Mouse (Mus musculus) neural tube, embryonic 13.5 days (tissue): ENCODE data around the gene Rpl18. TPM values are rescaled to one million over a fixed set of nuclear protein-coding genes. Genes with fewer than 3 reads are reported as not detected.
A peak's percentile ranks its signal among the peaks of the same experiment; 100 is the strongest.

Experiments used
- ATAC-seq: fragments of 200-750 bp; cut with Nextera tagmentation; 2 replicates; pipeline ENCODE4 v1.8.0; 2017; ENCODE audit warnings: low read depth, mild to moderate bottlenecking, moderate TSS enrichment, moderate library complexity
- H3K27ac ChIP-seq: fragments of 300-500 bp; sonication (generic); replicated peaks from 2 replicates; pipeline ENCODE4 v1.5.1; 2015; ENCODE audit warnings: moderate library complexity, mild to moderate bottlenecking, inconsistent platforms
- H3K27me3 ChIP-seq: fragments of 300-500 bp; sonication (generic); 2 replicates; pipeline ENCODE4 v1.6.1; 2015; ENCODE audit warnings: mild to moderate bottlenecking, inconsistent platforms
- H3K36me3 ChIP-seq: fragments of 300-500 bp; sonication (generic); 2 replicates; pipeline ENCODE4 v1.6.1; 2015; ENCODE audit warnings: mild to moderate bottlenecking, inconsistent platforms
- H3K4me1 ChIP-seq: fragments of 300-500 bp; sonication (generic); replicated peaks from 2 replicates; pipeline ENCODE4 v1.6.1; 2015; ENCODE audit warnings: inconsistent platforms
- H3K4me2 ChIP-seq: fragments of 300-500 bp; sonication (generic); 2 replicates; pipeline ENCODE4 v1.6.1; 2015; ENCODE audit warnings: inconsistent platforms, mild to moderate bottlenecking, moderate library complexity
- H3K4me3 ChIP-seq: fragments of 300-500 bp; sonication (generic); 2 replicates; pipeline ENCODE4 v1.5.1; 2015; ENCODE audit warnings: mild to moderate bottlenecking, inconsistent platforms
- H3K9ac ChIP-seq: fragments of 300-500 bp; sonication (generic); 2 replicates; pipeline ENCODE4 v1.6.1; 2015; ENCODE audit warnings: moderate library complexity, mild to moderate bottlenecking, inconsistent platforms
- H3K9me3 ChIP-seq: fragments of 300-500 bp; sonication (generic); 2 replicates; pipeline ENCODE4 v1.6.1; 2016; ENCODE audit warnings: inconsistent platforms
- WGBS: fragments of 180-500 bp; shearing (Covaris S2); methylation state at CpG from one replicate; pipeline ENCODE4 v1.1.7; 2015; 5-methylcytosine and 5-hydroxymethylcytosine counted together
- polyA plus RNA-seq: library from polyadenylated mRNA; unstranded; fragments of >200 nt; fragmentation: Nextera tagmentation; extraction: Ambion mirVana; gene quantifications from 2 replicates; pipeline ENCODE4 v1.2.1, GENCODE M21; 2015

The Rpl18 gene
- polyA plus RNA-seq, 1 experiment from 2014 or later, result 614 TPM

- H3K9ac ChIP-seq, result peak overlapping the region; percentile 4; the same call in 1 of the 2 replicates
- WGBS, result 68% methylated on average over 14 of the region's 14 CpGs
- H3K4me3 ChIP-seq, result no peak overlapping the region
- peak overlapping the region; percentile 99; the same call in 1 of the 2 replicates for H3K4me2 ChIP-seq
- H3K4me1 ChIP-seq, result peaks cover 65% of the 10 kb centered on the region
- ATAC-seq, result no peak
- H3K27ac ChIP-seq, result peak overlapping the region; percentile 54; the same call in 1 of the 2 replicates
- H3K9me3 ChIP-seq, result no peaks in the 10 kb centered on the region
- no peaks in the 10 kb centered on the region for H3K27me3 ChIP-seq
- H3K36me3 ChIP-seq, result peaks cover 44% of the 10 kb centered on the region
Measured at GRCm38 (mm10) chr7:45709677-45710355, 5.4 kb upstream of the Rpl18 start.

- no peak for ATAC-seq
- H3K36me3 ChIP-seq, result peaks cover 44% of the 10 kb centered on the region
- H3K4me1 ChIP-seq, result peaks cover 63% of the 10 kb centered on the region
- H3K9ac ChIP-seq, result no peak overlapping the region
- no peak overlapping the region for H3K4me2 ChIP-seq
- WGBS, result 94% methylated on average over 20 of the region's 20 CpGs
- no peak overlapping the region for H3K4me3 ChIP-seq
- H3K27me3 ChIP-seq, result no peaks in the 10 kb centered on the region
- H3K9me3 ChIP-seq, result no peaks in the 10 kb centered on the region
- H3K27ac ChIP-seq, result no peak overlapping the region
Measured at GRCm38 (mm10) chr7:45710477-45711191, 4.6 kb upstream of the Rpl18 start.

- Histone ChIP-seq H3K36me3 (peaks cover 44% of the 10 kb centered on the region), H3K4me2 (no peak overlapping the region), H3K9me3 (no peaks in the 10 kb centered on the region), H3K27ac (no peak overlapping the region), H3K27me3 (no peaks in the 10 kb centered on the region), H3K4me1 (peaks cover 63% of the 10 kb centered on the region), H3K4me3 (no peak overlapping the region), H3K9ac (no peak overlapping the region)
- no peak for ATAC-seq
- WGBS, result 92% methylated on average over 24 of the region's 24 CpGs
Measured at GRCm38 (mm10) chr7:45711316-45712021, 3.8 kb upstream of the Rpl18 start.

- Histone ChIP-seq H3K27me3 (no peaks in the 10 kb centered on the region), H3K4me2 (no peak overlapping the region), H3K9ac (no peak overlapping the region), H3K36me3 (peaks cover 44% of the 10 kb centered on the region), H3K4me1 (peaks cover 63% of the 10 kb centered on the region), H3K9me3 (no peaks in the 10 kb centered on the region), H3K27ac (no peak overlapping the region), H3K4me3 (no peak overlapping the region)
- 88% methylated on average over 21 of the region's 21 CpGs for WGBS
- no peak for ATAC-seq
Measured at GRCm38 (mm10) chr7:45712022-45712757, 3.1 kb upstream of the Rpl18 start.

GRCm38 (mm10) chr7:45713396-45713795 is 1.9 kb upstream of the Rpl18 start:
- H3K36me3 ChIP-seq, result peaks cover 44% of the 10 kb centered on the region
- H3K27ac ChIP-seq, result no peak overlapping the region
- ATAC-seq, result no peak
- H3K9me3 ChIP-seq, result no peaks in the 10 kb centered on the region
- no peak overlapping the region for H3K4me2 ChIP-seq
- 92% methylated on average over 16 of the region's 16 CpGs for WGBS
- no peak overlapping the region for H3K4me3 ChIP-seq
- H3K4me1 ChIP-seq, result peaks cover 52% of the 10 kb centered on the region
- no peaks in the 10 kb centered on the region for H3K27me3 ChIP-seq
- H3K9ac ChIP-seq, result no peak overlapping the region

- no peak overlapping the region for H3K27ac ChIP-seq
- H3K36me3 ChIP-seq, result peaks cover 44% of the 10 kb centered on the region
- H3K4me2 ChIP-seq, result peak overlapping the region; percentile 82
- WGBS, result 85% methylated on average over 6 of the region's 6 CpGs
- peaks cover 52% of the 10 kb centered on the region for H3K4me1 ChIP-seq
- peak overlapping the region; percentile 65 for H3K4me3 ChIP-seq
- H3K9ac ChIP-seq, result peak overlapping the region; percentile 76
- no peaks in the 10 kb centered on the region for H3K9me3 ChIP-seq
- H3K27me3 ChIP-seq, result no peaks in the 10 kb centered on the region
- no peak for ATAC-seq
Measured at GRCm38 (mm10) chr7:45713881-45714520, 1.3 kb upstream of the Rpl18 start.

DNA sequence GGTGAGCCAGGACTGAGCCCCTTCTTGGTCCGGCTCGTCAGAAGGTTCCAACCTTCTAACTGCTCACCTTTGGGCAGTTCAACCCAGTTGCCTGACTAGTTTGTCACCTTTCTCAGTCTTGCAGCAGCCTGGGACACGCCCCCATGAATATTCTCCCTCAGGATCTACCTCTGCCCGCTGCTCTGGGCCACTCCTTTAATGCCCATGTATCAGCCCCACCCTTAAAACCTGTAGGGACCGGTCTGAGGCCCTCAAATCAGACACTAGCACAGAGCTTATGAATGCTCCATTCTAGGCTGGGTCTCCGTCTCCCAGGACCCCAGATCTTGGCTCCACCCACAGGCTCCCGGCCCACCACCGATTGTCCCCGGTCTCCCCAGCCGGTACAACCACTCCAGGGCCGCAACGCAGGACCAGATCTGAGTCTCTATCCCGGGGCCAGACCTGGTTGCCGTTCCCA is 597 bp upstream of the Rpl18 start:
- Histone ChIP-seq H3K4me1 (peaks cover 52% of the 10 kb centered on the region), H3K27ac (peak overlapping the region; percentile 61; the same call in 1 of the 2 replicates), H3K27me3 (no peaks in the 10 kb centered on the region), H3K9me3 (no peaks in the 10 kb centered on the region), H3K4me2 (peak overlapping the region; percentile 82), H3K4me3 (peak overlapping the region; percentile 65), H3K36me3 (peaks cover 47% of the 10 kb centered on the region), H3K9ac (peak overlapping the region; percentile 76)
- WGBS, result 12% methylated on average over 14 of the region's 14 CpGs
- peak; percentile 44 for ATAC-seq

DNA sequence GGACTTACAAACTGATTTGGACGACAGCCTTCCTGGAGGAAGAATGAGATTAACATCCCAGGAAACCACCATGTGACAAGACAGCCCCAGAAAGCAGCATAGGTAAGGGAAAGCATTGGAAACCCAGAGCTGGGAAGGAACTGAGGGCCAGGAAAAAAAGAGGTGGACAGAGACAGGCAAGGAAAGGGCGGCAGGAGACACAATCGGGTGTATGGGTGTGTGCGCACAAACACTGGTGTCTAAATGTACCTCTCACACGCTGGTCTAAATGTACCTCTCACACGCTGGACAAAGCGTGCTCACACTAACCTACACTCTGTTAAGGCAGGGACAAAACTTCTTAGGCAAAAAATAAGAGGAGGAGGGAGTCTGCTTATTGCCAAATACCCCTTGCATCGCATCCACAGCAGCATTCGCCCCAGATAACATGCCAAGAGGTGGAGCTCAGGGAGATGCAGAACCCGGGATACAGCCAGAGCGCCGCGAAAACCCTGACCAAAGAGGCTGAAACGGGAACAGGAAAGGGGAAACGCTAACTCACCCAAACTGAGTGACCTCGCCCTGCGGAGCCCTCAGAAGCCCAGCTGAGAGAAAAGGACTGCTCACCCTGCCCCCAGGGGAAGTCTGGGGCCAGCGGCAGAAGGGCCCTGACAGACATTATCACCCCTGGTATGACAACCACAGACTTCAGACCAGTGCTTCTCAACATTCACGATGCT is 643 bp downstream of the Rpl18 start:
- peaks cover 52% of the 10 kb centered on the region for H3K4me1 ChIP-seq
- ATAC-seq, result no peak
- H3K9ac ChIP-seq, result peak overlapping the region; percentile 61
- 82% methylated on average over 19 of the region's 19 CpGs for WGBS
- H3K4me3 ChIP-seq, result peak overlapping the region; percentile 65
- H3K9me3 ChIP-seq, result no peaks in the 10 kb centered on the region
- H3K36me3 ChIP-seq, result peaks cover 47% of the 10 kb centered on the region
- no peaks in the 10 kb centered on the region for H3K27me3 ChIP-seq
- H3K4me2 ChIP-seq, result peak overlapping the region; percentile 82
- H3K27ac ChIP-seq, result peak overlapping the region; percentile 77

DNA sequence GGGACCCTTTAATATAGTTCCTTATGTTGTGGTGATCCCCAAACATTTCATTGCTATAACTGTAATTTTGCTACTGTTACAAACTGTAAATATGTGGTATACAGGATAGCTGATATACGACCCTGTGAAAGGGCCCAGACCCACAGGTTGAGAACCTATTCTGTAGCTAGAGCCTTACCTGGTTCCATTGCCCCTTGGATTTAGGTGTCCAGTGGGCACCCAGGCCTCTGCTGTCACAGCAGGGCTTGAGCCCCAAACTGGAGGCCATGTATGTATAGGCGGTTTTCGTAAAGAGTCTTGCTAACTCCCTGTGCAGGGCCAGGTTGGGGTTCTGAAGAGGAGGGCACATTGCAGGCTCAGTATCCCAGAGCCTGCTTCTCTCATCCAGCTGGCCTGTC is 1.2 kb downstream of the Rpl18 start:
- no peak overlapping the region for H3K27ac ChIP-seq
- peaks cover 57% of the 10 kb centered on the region for H3K4me1 ChIP-seq
- peaks cover 47% of the 10 kb centered on the region for H3K36me3 ChIP-seq
- no peaks in the 10 kb centered on the region for H3K9me3 ChIP-seq
- H3K27me3 ChIP-seq, result no peaks in the 10 kb centered on the region
- H3K4me2 ChIP-seq, result peak overlapping the region; percentile 82
- no peak for ATAC-seq
- peak overlapping the region; percentile 90 for H3K4me3 ChIP-seq
- 86% methylated on average over 3 of the region's 3 CpGs for WGBS
- peak overlapping the region; percentile 61; the same call in 1 of the 2 replicates for H3K9ac ChIP-seq

DNA sequence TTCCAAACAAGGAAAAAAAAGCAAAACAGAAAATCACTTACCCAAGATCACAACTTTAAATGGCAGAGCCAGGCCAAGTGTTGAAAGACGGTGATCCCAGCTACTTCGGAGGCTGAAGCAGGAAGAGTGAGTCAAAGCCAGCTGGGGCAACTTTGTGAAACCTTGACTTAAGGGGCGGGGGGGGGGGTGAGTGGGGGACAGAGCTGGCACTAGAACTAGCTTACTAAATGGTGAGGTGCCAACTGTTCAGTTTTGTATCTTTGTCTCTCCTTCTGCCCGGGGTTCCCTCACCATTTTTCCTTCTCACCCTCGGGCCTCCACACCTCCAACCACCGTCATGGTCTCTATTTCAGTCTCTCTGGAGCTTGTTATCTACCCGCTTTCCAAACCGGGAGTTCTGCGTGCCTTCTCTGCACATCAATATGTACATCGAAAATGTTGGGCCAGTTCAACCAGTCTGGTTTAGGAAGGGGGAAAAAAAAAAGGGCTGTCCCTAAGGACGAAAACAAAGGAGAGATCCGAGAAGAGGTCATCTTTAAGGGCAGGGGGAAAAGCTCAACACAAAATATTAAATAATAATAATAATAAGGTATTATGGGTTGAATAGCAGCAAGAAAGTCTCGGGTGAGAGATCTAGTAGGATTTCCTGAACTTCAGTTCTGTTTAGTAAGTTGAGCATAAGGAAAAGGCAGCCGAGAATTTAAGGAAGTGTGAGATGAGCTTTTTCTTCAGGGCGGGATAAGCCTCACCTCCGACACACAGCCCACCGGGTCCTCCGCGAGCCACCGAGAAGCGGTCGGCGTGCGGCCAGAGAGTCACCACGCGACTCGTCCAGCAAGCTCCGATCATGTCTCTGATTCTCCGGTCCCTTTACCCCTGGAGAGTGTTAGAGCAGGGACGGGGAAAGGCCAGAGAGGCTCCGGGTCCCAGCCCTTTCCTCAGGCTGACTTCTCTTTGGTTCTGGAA is 2.0 kb downstream of the Rpl18 start:
- ATAC-seq, result peak; percentile 21
- Histone ChIP-seq H3K27ac (peak overlapping the region; percentile 88), H3K4me2 (peak overlapping the region; percentile 82), H3K4me3 (peak overlapping the region; percentile 90), H3K9me3 (no peaks in the 10 kb centered on the region), H3K9ac (peak overlapping the region; percentile 86), H3K4me1 (peaks cover 62% of the 10 kb centered on the region), H3K36me3 (peaks cover 47% of the 10 kb centered on the region), H3K27me3 (no peaks in the 10 kb centered on the region)
- WGBS, result 13% methylated on average over 31 of the region's 31 CpGs
